Mouse (Mus musculus) yolk sac, embryonic 10.5 days (tissue): ENCODE data around the gene Gm10436.
"Not testable (repeated sequence)": the region's sequence is repeated elsewhere in the genome, so short reads cannot be mapped to it uniquely, and the experiment has no call there.

Experiments used
- DNase-seq: peaks from one replicate; pipeline ENCODE4 v3.0.0-alpha.2; 2017; ENCODE audit warnings: low spot score

Gm10436 gene

DNA sequence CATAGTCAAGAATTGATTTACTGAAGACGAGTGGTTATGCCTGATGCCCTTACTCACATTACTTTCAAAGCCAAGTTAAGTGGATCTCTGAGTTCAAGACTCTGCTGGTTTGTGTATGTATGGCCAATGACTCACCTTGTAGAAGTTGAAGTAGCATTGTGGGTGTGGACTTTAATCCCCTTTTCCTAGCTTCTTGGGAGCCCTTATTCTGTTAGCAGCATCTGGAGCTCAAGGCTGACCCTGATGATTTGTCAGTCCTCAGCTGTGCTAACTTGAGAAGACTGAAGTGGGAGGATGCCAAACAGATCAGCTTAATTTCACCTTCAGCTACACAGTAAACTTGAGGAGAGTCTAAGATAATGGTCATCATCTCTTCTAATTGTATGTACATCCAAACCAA, at the start of gene Gm10436:
Gm10436 (minus strand) TSS at position 101 of the 400 bp plus-strand sequence.
- DNase-seq: not testable (repeated sequence)

- no peak for DNase-seq
These were observed 37.5 kb upstream of the Gm10436 start for GRCm38 (mm10) chr12:88219445-88219844.

- not testable (repeated sequence) for DNase-seq
These were observed 36.2 kb upstream of the Gm10436 start for GRCm38 (mm10) chr12:88218059-88218458.

- DNase-seq: no peak
These were observed 32.7 kb upstream of the Gm10436 start for GRCm38 (mm10) chr12:88214641-88215040.

DNA sequence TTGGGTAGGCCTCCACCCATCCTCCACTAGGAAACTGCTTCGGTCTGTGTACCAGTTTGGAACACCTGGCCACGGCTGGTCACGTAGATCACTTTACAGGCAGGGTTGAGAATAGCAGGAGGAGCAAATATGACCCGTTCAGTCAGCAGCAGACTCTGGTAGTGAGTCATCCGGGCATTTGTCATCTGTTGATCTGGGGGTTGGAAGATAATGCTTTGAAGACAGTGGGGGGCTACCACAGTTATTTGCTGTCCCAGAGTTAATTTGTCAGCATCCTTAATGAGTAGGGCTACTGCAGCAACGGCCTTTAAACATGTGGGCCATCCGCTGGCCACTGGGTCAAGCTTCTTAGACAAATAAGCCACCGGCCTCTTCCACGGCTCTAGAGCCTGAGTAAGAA, 29.6 kb upstream of the Gm10436 start:
- DNase-seq: not testable (repeated sequence)

DNA sequence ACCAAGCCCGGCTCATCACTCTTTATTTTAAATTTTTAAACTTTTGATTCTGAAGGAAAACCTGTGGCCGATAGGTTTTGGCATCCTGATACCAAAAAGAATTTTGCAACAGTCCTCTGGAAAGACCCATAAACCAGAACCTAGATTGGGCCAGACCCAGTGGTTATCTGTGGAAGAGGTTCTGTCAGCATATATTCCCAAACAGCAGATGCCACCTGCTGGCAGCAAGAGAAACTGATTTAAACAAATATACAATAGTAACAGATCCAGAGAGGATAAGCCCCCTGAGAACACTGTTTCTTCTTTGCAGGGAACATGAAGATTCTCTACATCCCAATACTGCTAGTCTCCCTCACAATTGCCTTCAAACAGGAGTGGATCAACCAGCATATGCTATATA, 20.9 kb upstream of the Gm10436 start:
- DNase-seq: no peak
